Mouse (Mus musculus) c-Kit-negative CD71-positive TER-119-positive erythroid progenitor cells, embryonic 14.5 days (primary cell): ENCODE measurements around the gene Emilin2.
"Not testable (repeated sequence)": the region's sequence is repeated elsewhere in the genome, so short reads cannot be mapped to it uniquely, and the experiment has no call there.

ENCODE experiments used
- DNase-seq: peaks from one replicate; pipeline ENCODE4 v3.0.0-alpha.2; 2013; ENCODE audit warnings: low read depth, low spot score

Gene Emilin2

DNA sequence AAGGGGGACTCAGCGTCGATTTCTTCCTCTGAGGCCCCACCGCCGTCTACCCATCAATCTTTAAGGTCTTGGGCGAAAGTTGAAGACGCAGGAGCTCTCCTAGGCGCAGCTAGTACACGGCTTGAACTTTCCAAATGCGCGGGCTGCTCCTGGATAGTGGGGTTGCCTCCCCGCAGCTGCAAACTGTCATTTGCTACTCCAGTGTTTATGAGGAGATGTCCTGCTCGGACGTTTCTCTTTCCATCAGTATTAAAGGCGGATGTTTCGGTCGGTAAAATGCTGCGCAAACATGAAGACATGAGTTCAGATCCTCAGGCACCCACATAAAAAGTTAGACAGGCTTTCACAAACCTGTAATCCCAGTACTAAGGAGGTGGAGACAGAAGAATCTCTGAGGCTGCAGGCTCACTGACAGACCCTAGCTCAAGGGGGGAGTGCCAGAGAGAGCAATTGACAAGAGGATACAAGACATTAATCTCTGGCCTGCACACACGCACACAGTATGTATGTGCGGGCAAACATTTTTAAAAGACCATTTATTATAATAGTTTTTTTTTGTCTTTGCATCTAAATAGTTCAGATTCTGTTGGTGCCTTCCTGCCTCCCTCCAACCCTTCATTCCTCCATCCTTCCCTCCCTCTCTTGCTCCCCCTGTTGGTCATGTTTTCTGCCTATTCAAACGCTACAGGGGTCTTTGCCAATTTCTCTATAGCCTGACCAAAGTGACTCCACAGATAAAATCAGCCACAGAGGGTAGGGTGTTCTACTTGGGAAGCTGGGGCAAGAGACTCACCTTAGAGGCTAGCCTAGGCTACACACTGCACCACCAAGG, at the start of gene Emilin2:
Gene Emilin2 (minus strand): TSS at position 639 of the 832 bp plus-strand sequence.
- DNase-seq: peak; percentile 58

DNA sequence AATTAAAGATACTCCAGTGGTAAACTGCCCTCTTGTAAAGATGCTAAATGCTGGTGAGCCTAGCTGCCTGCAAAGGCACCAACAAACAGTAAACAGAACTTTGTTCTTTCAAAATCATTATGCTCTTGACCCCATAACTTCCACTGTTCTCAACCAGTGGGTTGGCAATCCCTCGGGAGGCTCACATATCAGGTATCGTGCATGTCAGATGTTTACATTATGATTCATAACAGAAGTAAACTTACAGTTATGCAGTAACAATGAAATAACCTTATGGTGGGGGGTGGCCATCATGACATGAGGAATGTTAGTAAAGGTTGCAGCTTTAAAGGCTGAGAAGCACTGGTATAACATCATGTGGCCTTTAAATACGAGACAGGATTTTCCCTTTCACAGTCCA, 43.7 kb upstream of the Emilin2 start:
- DNase-seq: no peak

DNA sequence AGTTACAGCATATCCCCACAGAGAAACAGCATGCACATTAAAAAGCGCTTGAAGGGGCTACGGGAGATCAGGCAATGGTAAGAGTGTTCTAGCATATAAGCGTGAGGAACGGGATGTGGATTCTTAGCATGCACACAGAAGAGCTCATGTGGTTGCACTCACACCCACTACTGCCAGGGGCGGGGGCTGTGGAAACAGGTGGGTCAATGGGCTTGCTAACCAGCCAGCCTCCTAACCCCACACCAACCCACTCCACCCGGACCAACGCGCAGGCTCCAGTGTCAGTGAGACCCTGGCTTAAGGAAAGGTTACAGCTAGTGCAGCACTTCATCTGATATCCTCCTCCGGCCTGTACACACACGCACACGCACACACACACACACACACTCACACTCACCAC, 42.4 kb upstream of the Emilin2 start:
- no peak for DNase-seq

DNA sequence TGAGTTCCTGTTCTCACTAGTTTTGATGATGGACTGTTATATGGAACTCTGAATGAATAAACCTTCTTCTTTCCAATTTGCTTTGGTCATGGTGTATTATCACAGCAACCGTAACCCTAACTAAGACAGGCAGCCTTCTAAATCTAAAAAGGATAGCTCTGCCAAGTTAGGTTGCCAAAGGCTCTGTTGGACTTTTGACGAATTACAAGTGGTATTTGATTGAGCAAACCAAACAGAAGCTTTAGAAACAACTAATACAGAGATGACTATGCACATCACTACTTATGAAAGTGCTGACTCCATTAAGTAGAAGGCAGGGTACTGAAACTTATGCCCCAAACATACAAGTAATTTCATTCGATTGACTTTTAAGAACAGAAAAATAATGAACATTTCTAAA, 36.4 kb upstream of the Emilin2 start:
- DNase-seq: no peak

DNA sequence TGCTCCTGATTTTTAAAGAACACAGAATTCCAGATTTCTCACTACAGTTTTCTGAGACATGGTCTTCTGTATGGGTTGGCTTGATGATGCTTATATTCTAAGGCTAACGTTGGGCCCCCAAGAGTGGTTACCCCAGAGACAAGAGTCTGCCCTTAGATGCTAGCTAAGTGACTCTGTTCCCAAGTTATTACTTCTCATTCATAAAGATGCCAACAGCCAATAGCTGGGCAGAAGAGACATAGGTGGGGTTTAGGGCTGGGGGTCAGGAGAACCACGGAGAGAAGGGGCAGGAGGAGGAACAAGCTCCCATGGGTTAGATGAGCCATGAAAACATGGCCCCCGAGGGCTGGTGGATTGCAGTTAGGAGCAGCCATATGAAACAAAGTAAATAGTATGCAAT, 30.2 kb upstream of the Emilin2 start:
- no peak for DNase-seq

DNA sequence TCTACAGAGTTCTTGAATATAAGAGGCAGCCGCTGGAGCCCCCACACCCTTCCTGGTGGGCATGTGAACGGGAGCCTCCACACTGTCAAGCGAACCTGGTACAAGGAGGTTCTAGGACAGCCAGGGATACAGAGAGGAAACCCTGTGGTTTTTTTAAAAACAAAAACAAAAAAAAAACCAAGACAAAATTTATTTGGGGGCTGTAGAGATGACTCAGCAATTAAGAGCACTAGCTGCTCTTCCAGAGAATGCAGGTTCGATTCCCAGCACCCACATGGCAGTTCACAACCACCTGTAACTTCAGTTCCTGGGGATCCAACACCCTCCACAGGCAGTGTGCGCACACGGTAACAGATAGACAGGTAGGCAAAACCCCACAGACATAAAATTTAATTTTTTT, 26.8 kb upstream of the Emilin2 start:
- DNase-seq: no peak

DNA sequence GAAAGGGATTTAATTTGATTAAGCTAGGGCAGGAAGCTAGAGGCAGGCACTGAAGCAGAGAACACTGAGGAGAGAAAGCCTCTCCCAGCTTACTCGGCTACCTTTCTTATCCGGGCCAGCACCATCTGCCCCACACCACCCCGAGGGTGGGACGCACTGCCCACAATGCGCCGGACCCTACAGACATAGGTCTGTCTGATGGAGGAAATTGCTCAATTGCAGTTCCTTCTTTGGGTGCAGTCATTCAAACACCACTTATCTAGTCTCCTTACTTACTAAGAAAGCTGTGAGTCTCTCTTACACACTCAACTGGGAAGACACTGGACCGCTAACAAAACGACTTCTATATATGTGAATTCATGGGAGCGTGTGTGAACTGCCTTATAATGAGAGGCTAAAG, 25.8 kb upstream of the Emilin2 start:
- no peak for DNase-seq

DNA sequence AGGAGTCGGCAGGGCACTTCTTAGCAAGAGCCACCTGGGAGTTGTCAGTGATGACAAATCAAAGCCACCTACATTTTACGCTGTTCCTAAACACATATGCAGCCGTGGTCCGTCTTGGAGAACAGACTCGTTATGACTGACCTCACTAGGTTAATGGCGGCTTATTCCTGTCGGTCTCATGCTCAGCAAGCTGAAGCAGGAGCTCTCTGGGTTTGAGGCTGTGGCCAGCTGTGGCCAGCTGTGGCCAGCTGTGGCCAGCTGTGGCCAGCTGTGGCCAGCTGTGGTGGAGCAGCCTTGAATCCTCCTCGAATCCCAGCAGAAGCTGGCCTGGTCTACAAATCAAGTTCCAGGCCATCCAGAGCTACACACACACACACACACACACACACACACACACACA, 24.6 kb upstream of the Emilin2 start:
- DNase-seq: no peak

DNA sequence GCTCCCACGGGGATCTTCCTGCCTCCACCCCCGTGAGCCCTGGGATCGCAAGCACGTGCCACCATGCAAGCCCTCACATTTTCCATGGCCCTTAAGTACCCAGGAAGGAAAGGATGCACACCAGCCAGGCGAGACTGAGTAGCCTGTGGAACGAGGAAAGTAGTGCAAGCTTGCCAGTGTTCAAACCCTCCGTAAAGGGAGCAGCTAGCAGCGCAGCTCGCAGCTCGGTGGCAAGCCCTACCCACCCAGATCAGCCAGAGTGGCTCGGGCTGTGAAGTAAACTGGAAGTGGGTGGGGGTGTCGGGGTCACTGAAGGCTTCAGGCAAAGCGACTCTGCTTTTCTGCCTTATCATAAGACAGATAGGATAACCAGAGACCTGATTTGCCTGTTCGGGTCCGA, 20.5 kb upstream of the Emilin2 start:
- DNase-seq: no peak

DNA sequence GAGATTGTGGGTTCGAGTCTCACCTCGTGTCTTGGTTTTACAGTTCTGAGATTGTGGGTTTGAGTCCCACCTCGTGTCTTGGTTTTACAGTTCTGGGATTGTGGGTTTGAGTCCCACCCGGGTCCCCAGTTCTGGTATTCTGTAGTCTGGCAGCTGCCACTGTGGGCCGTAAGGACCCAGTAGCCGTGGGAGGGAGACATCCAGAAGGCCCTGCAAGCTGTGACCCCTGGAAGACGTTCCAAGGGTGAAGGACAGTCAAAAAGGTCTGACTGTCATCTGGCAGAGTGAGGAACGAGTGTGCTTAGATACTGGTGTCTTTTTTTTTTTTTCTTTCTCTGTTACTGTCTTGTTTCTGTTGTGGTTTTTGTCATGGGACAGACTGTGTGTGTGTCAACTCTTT, 9.0 kb upstream of the Emilin2 start:
- DNase-seq: not testable (repeated sequence)

DNA sequence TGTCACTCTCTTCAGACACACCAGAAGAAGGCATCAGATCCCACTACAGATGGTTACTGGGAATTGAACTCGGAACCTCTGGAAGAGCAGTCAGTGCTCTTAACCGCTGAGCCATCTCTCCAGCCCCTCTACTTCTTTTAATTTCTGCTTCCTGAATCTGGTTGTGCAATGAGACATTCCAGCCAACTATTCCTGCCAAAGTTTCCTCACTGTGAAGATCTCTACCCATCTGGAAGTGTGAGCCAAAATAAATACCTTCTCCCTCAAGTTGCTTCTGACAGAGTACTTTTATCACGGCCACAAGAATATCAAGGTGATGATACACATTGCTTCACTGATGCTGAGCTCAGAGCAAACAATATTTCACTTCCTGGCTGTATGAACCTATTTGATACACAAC, 7.6 kb upstream of the Emilin2 start:
- DNase-seq: no peak

DNA sequence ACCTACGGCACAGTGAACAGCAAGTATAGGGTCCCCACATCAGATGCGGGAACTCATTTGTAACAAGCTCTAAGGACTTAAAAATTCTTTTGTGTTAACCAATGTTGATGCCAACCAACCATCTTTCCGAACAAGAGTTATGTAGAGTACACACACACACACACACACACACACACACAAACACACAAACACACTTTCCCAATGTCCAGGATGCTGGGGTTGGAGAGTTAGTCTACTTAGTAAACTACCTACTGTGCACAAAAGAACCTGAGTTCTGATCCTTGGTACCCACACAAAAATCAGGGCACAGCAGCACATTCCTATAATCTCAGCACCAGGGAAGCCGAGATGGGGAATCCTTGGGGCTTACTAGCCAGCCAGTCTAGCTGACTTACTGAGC, 5.8 kb upstream of the Emilin2 start:
- DNase-seq: no peak

DNA sequence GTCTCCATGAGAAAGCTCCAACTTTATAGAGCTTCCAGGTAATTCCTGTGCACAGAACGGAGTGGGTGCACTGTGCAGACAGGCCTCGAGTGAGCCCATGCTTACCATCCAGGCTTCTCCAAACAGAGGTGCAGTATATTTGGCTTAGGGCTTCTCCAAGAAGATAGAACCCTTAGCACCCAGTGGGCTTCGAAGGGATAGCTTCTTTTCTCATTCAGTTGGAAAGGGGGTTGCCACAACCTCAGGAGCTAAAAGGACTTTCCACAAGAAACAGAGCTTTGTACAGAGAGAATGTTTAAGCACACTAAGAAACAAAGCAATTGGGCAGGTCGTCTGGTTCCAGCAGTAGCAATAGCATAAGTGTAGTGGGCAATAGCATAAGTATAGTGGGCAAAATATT, 2.5 kb upstream of the Emilin2 start:
- DNase-seq: no peak

DNA sequence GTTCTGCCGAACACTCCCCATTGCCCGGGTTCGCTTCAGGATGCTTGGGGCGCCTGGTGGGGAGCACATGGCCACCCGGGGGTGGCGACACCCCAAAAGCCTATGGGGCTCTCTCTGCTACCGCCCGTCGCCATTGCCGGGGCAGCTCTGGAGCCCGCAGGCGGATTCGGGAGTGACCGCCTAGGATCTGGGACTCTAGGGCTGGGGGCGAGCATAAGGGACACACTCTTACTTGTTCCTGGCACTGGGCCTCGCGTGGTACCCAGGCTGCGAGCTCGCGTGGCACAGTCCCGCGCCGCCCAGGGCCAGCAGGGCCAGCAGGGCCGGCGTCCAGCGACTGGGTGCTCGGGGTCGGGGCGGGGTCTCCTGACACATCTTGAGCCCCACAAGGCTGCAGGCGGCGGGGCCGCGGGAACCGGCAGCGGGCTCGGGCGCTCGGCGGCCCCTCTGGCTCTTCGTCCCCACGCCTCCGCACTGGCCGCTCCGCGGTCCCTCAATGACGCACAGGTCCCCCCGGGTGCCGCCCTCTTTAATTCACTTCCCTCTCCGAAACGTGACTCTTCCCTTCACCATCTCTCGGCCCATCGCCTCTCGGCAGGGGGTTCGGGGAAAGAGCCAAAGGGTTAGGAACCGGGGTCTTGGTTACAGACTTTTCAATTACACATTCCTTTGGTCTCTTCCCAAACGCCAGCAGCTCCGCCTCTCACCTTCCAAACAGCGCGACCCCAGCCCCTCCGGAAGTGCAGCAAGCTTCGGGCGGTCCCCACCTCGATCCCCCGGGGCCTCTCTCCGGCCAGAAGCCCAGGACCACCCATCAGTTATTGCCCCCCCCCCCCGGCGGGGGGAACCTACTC, 1.1 kb downstream of the Emilin2 start:
- no peak for DNase-seq

DNA sequence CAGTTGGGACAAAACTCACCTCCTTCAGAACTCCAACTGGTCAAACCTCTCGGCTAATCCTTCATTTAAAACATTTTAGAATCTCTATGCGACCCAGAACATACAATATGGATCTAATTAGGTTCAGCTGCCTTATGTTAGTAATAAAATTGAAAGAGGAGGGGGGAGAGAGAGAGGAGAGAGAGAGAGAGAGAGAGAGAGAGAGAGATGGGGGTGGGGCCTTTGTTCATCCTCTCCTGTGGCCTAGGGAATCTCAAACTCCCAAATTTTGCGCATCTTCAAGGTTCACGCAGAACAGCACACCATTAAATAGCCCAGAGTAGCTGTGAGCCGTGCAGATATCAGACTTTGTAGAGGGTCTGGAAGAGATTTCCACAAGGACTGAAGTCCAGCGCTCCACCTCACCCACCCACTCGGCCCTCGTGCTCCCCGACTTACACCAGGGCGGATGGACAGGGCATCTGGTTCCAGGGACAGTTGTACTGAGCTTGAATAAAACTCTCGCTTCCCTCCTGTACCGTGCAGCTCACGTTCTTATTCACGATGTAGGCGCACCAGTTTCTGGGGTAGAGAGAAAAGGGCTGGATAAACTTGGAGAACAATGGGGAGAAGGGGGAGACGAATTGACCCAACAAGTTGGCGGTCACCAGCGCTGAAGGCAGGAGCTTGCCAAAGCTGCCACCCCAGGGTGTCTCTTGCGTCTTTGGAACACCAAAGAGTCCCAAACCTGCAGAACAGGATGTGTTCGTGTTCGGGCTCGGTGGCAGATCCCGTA, 1.9 kb downstream of the Emilin2 start:
- DNase-seq: no peak

DNA sequence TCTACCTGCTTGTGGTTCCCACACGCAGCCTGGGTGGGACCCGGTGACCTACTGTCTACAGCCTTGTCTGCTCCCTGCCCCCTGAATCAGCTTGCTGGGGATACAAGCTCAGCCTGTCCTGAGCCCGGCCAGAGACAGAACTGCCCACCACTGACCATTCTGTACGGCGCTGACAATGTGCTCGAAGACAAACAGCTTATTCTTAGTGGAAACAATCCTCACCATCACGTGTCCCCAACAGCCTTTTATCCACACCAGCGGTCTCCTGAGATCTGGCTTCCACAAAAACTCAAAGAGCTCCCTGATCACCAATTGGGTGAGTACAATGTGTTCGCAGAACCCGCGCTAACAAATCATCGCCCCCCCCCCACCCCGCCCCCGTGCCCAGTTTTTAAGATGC, 2.6 kb downstream of the Emilin2 start:
- no peak for DNase-seq

DNA sequence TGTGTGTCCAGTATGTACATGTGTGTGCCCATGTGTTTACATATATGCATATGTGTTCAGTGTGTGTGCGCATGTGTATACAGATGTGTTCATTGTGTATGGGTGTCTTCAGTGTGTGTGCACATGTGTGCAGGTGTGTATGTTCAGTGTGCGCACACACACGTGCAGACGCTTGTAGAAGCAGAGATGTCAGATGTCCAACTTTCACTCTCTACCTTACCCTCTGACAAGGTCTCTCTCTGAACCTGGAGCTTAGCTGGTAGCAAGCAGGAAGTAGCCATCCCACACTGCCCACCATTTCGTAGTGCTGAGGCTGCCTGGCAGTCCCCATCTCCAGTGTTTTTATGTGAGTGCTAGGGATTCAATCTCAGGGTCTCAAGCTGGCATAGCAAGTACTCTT, 3.5 kb downstream of the Emilin2 start:
- DNase-seq: no peak

DNA sequence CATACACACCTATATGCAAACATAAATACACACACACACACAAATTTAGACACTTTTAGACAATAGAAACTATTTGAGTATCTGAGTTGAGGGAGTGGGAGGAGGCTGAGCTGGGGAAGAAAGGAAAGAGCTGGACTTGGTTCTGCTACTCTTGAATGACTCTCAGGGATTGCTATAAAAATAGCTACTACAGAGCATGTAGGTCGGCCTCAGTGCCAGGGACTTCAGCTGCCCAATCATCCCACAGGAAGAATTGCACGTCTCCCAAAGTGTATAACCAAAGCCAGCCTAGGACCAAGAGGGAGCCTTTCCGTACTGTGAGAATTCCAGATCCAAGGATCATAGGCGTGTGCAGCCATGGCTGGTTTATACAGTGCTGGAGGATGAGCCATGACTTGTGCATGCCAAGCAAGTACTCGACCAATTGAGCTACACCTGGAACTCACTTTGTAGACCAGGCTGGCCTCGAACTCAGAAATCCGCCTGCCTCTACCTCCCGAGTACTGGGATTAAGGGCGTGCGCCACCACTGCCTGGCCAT, 4.5 kb downstream of the Emilin2 start:
- DNase-seq: no peak

DNA sequence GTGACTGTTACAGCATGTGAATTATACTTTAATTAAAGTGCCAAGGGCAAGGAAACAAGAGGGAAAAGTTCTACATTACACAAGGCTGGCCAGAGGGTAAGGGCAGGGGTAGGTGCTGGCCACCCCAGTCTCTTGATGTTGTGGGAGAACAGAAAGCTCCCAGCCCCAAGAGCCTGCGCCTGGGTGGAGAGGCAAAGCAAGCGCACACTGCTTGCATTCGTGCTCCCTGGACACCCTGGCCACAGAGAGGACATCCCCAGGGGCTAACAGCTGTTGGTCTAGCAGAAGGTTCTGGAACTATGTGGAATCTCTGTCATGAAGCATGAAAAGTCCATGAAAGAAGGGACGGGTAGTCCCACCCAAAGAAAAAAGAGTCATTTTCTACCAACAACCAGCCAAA, 5.1 kb downstream of the Emilin2 start:
- no peak for DNase-seq

DNA sequence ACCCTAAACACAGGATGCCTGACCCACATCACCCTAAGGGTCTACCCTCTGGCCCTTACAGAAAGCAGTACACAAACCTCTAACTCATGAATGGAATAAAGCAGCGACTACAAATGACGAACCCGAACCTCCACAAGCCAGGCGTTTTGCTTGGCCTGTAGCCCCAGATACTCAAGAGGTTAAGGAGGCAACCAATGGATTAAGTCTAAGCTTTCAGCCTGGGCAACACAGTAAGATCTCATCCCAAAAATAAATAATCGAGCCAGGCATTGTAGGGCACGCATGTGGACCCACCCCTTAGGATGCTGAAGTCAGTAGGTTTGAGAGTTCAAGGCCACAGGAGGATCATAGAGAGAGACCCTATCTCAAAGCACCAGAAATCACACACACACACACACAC, 5.7 kb downstream of the Emilin2 start:
- no peak for DNase-seq

DNA sequence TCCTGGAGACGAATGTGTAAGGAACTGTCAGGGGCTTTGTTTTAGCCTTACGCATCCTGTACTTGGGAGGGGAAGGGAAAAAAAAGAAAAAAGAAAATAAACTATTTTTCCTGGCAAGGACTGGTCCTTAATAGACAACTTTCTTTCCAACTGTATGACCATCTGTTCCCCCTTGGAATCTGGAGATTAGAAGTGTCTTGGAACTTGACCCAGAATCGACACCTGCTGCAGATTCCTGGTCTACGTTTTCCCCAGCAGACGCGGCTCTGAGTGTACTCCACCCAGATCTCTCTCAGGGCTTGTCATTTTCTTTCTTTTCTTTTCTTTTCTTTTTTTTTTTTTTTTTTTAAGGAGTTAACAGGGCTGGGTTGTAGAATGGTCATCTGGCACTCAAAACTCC, 8.3 kb downstream of the Emilin2 start:
- no peak for DNase-seq

DNA sequence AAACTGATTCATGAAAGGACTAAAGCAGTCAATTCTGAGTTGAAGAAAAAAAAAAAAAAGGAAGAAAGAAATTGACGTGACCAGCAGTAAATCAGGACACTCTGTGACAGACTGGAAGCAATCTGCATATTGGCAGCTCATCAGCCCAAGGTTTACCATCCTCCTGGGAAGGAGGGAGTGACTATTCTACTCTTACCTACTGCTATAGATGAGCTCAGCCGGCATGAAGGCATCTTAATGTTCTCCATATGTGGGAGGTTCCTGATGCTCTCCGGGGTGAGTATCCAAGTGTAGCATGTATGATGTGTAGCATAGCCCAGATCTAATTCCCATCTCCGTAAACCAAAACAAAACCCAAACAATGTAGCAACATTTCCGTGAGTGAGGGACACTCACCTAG, 10.4 kb downstream of the Emilin2 start:
- DNase-seq: no peak
